Mouse (Mus musculus): Measurements from ENCODE around the gene Ovol1.

The Ovol1 gene

DNA sequence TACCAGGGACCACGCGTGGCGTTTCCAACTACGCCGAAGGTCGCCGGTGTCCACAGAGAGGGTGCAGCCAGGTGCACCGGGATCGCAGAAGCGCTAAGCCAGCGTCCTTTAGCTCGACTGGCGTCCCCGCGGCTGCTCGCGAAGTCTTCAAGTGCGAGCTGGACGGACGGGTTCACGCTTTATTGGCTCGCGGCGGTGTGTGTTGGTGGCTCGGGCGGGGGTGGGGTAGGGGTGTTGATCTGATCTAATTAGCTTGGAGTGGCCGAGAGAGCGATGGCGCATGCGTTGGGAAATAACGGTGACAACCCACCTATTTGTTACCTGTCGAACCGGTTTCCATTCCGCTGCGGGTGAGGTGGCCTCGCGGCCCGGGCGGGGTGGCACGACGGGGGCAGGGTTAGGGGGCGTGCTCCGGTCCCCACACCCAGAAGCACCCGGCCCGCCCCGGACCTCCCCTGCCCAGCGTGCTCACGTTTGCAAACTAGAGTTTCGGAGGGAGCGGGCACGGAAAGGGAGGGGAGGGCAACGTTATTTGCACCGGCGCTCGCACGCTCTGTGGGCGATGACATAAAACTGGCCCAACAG lies at the start of gene Ovol1:
Gene Ovol1 (minus strand): TSS at position 190 of the 585 bp plus-strand sequence.
- DNase-seq (ENCODE audit: low spot score in 2 of 2) = no peak

DNA sequence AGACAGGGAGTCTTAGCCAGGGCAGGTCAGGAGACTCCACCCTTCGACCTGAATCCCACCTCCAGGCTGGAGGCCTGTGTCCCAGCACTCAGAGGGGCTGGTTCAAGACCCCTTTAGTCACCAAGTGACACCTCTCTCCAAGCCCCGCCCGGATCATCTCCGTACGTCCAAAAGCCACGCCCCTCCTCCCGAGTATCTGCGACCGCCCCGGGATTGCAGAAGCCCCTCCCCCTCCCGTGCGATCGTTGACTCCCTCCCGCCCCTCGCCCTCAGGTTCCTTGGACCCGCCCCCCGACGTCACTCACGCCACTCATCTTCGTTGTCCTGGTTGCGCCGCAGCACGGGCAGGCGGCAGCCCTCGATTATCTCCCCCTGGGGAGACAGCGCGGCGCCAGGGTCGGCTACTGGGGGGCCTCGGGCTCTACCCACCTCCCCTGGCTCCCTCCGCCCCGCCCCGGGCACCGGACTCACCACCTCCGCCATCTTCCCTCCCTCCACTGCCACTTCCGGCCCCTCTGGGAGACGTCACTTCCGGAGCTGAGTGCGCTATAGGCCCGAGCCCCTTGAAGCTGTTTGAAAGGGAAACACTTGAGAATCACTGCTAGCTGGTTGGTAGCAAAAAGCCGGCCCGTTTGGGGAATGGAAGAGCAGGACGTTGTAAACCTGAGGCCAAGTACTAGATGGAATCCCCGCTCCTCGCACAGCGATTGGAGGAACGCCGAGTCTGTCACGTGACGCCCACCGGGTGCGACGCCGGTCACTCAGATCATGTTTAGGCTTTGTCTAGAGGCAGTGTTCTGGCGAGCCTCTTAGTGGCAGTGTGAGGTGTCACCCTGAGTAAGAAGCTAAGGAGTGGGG lies 49.3 kb upstream of the Ovol1 start, which contains the start of gene Kat5:
Gene Kat5 (minus strand): TSS at position 691 of the 858 bp plus-strand sequence.
- DNase-seq (ENCODE audit: low spot score in 2 of 2) = peak; percentile 85 to 91

DNA sequence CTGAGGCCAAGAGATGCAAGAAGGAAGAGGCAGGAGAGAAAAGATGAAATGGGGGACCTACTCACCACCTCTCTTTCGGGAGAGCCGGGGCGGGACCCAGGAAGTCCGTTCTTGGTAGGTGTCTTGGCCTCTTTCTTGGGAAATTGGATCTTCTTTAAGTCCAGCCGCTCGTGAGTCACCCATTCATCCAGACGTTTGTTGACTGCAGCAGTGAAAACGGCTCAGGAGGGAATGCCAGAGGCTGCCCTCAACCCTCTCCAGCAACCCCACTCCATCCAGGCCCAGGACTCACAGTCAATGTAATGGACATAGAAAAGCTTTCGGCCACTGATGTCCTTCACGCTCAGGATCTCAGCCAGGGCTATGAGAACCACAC lies 48.7 kb upstream of the Ovol1 start:
- DNase-seq (ENCODE audit: low spot score in 2 of 2) = no peak

DNA sequence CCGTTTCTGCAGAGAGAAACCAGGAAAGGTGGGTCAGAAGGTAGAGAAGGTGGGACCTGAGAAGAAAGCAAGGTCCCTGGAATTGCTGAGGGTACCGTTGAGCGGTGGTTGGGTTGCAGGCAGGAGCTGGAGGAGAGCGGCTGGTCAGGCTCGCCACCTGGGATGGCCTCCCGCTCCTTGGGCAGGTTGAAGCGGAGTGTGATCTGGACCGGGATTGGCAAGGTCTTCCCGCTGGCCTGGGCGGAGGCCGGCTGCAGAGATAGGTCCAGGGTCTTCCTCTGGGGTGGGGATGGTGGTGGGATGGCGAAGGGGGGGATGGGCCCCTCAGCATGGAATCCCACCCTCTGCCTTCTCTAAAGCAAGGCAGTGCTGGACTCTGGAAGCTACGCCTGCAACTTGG lies 48.3 kb upstream of the Ovol1 start:
- no peak for DNase-seq (ENCODE audit: low spot score in 2 of 2)

DNA sequence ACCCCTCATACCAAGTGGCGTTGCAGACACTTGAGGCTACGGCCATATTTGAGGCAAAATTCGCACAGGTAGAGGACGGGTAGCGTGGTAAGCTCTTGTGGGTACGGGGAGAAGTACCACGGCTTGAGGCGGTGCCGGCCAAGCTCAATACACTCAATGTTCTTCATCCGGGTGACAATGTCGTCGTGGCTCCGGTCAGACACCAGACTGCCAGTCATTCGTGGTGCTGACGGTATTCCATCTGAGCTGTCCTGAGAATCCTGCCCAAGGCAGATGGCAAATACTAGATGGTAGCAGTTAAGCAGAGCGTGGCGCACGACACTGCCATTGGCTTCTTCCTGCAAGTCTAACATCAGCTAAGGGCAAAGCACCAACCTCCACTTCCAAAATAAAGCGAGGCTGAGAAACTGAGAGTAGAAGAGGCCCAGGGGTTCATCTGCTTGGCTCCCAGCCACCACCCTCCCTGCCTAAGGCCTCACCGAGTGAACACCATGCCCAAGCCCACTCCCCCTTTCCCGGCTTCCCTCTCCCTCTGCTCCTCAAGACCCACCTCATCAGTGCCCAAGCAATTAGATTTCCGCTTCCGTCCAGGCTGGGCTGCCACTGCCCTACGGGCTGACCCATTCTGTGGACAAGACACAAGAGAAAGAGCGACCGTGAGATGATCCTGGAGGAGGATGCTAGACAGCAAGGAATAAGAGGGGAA lies 47.4 kb upstream of the Ovol1 start:
- no peak for DNase-seq (ENCODE audit: low spot score in 2 of 2)

DNA sequence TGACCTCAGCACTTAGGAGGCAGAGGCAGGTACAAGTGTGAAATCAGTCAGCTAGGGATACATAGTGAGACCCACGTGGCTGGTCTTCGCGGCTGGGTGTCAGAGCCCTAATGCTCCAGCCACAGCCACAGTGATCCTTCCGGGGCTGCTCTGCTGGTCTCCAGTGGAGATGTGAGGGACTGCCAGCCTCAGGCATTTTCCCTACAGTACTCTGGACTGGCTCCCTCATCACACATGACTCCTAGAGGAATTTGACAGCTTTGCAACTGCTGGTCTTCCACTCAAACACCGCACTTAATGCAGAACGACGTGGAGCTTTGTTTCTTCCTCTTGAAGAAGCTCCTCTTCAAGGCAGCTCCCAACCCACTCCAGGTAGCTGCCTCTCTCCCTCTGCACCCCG lies 45.8 kb upstream of the Ovol1 start:
- no peak for DNase-seq (ENCODE audit: low spot score in 2 of 2)

DNA sequence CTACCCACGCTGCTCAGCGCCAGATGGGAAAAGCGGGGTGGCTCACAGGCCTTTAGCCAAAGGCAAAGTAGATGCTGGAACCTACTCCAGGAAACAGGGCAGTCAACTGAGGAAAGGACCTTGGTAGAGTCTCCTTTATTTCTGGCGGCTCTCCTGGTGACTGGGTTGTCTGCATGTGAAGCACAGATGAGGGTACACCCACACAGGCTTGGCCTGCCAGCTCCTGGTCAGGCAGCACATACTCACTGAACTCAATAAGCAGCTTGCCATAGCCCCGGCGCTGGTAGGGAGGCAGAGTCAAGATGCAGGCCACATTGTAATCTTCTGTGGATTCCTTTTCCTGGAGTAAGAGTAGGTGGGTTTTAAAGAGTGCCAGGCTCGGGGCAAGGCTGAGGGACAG lies 44.7 kb upstream of the Ovol1 start:
- no peak for DNase-seq (ENCODE audit: low spot score in 2 of 2)

DNA sequence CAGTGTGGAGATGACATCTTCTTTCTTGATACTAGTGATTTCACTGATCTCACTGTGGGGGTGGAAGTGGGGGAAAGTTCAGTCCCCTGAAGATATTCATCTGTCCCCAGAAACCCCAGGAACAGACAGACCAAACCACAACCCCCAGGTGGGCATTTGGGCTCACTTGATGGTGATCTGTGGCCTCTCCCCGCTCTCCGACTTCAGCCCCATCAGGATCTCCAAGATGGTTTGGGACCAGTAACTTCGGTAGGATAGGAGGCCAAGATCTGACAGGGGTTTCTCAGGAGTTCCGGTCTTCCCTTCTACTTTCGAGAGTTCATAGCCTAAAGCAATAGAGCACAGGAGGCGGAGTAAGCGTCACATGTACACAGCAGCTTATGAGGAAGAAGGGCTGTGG lies 43.2 kb upstream of the Ovol1 start:
- DNase-seq (ENCODE audit: low spot score in 2 of 2) = no peak

DNA sequence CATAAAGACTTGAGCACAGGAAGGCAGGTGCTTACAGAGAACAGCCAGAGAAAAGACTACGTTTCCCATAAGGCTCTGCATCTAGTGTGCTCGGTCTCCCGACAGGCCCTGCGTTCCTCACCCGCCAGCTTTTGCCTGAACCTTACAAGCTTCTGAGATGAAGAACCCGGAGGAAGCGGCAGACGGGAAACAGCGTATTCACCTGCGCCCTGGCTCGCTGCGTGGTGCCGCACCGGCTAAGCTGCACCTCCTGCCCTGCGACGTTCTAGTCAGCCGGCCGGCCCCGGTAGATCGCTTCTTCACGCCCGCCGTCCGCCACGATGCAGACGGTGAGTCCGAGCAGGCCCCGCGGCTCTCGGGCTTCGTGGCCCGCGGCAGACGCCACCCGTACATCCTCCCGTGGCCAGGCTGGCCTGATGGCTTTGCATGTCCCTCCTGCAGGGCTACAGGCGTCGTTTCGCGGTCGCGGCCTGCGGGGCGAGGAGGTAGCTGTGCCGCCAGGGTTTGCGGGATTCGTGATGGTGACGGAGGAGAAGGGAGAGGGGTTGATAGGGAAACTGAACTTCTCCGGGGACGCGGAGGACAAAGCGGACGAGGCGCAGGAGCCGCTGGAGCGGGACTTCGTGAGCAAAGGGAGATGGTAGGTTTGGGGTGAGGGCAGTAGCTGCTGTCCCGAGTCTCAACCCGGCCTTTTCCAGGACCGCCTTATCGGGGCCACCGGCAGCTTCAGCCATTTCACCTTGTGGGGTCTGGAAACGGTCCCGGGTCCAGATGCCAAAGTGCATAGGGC lies 41.5 kb upstream of the Ovol1 start, which contains the start of gene Rnaseh2c:
Gene Rnaseh2c (plus strand): TSS at position 122 of the 790 bp plus-strand sequence.
- DNase-seq (ENCODE audit: low spot score in 2 of 2) = peak; percentile 63 to 73

DNA sequence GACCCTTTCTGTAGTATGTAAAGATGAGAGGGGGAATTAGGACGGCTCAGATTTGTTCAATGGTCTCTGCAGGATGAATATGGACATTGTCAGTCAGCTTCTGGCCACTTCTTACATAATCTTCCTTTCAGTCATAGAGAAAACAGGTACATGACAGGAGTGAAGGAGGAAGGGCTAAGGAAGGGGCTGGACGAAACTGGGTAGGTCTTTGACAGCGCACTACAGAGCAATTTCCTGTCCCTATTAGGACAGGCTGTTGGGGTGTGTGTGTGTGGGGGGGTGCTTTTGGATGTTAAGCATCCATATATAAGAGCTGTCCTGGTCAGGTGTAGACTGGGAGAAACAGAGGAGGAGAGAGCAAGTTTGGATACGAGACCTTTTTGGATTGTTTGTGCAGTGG lies 38.8 kb upstream of the Ovol1 start:
- DNase-seq (ENCODE audit: low spot score in 2 of 2) = no peak

DNA sequence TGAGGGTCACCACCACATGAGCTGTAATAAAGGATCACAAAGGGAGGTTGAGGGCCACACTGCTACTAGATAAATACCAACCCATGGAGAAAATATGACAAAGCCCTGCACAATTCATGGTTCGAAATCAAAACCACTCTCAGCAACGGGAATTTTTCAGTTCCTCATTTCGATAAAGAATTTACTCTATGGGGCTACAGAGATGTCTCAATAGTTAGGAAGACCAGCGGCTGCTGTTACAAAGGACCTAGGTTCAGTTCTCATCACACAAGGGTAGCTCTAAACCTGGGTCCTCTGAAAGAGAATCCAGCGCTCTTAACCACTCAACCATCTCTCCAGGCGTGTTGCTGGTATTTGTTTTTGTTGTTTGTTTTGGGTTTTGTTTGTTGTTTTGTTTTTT lies 31.4 kb upstream of the Ovol1 start:
- DNase-seq (ENCODE audit: low spot score in 2 of 2) = no peak

DNA sequence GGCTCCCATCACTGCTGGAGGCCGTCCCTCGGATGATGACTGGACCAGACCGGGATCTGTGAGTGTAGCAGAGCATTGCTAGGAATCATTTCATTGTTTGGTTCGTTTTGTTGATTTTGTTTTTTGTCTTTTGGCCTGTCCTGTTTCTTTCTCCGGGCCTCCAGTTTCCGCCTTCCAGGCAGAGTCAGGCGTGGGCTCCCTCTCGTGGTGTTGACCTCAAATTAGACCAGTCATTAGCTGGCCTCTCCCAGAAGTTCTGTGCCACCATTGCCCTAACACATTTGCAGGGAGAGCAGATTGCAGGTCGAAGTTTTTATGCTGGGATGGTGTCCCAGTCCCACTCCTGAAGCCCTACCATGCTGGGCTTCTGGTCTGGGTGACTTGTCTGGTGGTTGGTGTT lies 28.7 kb upstream of the Ovol1 start:
- DNase-seq (ENCODE audit: low spot score in 2 of 2) = no peak

DNA sequence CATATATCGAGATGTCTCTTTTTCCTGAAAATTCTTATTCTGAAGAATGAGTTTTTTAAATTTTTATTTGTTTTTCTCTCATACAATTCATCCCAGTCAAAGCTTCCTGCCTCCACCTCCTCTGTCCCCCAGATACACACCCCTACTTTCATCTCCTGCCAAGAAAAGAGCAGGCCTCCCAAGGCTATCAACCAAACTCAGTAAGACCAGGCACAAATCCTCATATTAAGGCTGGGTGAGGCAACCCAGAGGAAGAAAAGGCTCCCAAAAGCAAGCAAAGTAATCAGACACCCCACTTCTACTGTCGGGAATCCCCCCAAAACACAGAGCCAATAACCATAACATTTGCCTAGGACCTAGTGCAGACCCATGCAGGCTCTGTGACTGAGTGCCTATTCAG lies 21.5 kb upstream of the Ovol1 start:
- no peak for DNase-seq (ENCODE audit: low spot score in 2 of 2)

DNA sequence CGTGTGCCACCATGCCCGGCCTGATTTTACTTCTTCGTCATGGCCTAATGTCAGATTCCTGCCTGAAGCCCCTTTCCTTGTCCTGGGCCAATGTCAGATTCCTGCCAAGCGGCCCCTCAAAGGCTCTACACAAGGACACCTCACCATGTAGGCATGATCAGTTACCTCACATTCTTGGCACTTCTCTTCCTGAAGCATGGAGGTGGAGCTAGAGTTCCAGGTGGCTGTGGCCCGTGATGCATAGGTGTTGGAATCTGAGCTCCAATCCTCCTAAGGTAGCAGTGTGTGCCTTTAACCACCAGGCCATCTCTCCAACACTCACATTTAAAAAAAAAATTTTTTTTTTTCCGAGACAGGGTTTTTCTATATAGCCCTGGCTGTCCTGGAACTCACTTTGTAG lies 20.3 kb upstream of the Ovol1 start:
- DNase-seq (ENCODE audit: low spot score in 2 of 2) = no peak

DNA sequence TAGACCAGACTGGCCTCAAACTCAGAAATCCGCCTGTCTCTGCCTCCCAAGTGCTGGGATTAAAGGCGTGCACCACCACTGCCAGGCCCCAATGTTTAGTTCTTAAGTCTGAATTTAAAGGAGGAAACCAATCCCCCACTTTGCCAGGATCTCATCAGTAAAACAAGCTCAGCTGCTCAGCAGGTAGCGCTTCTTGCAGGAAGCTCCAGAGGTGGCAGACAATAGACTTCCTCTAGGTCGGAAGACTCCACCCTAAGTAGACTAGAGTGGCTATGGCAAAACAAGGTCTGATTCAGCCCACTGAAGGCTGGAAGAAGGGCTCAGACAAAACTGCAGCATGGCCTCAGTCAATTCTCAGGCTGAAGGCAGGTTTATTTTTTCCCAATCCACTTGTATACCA lies 19.5 kb upstream of the Ovol1 start:
- no peak for DNase-seq (ENCODE audit: low spot score in 2 of 2)

DNA sequence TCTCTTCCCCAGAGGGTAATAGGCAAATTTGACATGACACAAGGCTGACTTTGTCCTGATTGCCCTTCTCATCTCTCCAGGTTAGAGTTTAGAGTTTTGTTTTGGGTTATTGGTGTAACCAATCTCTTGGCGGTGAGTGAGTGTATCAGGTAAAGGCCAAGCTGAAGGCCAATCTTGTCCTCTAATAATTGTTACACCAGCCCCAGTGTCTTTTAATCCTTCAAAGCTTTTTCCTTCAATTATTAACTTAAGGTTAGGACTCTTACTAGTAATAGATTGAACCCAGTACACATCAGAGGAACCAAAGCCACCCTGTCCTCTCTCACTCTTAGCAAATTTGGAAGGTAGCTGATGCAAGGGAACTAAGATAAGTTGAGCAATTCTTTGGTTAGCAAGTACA lies 14.9 kb upstream of the Ovol1 start:
- no peak for DNase-seq (ENCODE audit: low spot score in 2 of 2)

DNA sequence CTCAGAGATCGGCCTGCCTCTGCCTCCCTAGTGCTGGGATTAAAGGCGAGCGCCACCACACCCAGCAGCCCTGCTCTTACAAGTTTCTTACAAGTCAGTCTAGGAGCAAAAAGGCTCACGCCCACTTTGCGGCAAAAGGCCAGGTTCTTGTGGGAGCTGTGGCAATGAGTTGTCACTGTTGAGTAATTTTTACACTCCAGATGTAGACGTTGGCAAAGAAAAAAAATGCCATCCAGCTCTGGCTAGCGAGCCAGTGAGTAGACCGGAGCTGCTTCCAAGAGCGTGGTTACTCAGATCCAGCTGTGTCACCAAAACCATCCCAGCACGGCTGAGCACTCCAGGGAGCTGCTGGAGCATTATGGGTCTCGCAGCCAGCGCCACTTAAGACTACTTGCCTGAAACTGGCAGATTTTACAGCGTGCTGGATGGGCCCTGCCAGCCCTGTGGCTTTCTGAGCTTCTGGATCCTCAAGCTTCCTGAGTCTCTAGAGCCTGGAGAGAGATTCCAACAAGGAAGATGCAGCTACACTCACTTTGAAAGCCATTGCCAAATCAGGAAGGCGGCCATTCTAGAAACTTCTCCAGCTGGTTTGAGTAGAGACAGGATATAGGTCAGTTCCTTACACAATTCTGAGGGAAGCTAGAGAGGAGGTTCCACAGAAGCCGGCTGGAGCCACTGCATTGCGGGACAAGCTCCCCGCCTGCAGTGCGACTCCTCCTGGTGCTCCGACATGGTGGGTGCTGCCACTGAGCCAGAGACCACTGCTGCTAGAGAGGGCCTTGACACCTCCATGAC lies 12.1 kb upstream of the Ovol1 start:
- DNase-seq (ENCODE audit: low spot score in 2 of 2) = no peak

DNA sequence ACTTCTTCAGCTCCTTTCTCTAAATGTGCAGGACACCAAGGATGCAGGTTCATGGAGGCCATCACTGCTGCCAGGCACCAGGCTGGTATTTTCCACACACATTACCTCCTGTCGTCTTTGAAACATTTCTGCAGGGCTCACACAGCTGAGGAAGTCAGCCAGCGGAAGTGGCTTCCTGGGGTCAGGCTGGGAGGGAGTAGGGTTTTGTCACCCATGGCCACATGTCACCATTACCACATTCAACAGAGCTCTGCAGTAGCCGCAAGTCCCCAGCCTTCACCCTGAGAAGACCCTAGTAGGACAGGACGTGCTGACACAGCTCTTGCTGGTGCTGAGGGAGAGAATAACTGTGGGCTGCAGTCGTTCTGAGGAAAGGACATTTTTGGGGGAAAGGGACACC lies 11.4 kb upstream of the Ovol1 start:
- no peak for DNase-seq (ENCODE audit: low spot score in 2 of 2)

DNA sequence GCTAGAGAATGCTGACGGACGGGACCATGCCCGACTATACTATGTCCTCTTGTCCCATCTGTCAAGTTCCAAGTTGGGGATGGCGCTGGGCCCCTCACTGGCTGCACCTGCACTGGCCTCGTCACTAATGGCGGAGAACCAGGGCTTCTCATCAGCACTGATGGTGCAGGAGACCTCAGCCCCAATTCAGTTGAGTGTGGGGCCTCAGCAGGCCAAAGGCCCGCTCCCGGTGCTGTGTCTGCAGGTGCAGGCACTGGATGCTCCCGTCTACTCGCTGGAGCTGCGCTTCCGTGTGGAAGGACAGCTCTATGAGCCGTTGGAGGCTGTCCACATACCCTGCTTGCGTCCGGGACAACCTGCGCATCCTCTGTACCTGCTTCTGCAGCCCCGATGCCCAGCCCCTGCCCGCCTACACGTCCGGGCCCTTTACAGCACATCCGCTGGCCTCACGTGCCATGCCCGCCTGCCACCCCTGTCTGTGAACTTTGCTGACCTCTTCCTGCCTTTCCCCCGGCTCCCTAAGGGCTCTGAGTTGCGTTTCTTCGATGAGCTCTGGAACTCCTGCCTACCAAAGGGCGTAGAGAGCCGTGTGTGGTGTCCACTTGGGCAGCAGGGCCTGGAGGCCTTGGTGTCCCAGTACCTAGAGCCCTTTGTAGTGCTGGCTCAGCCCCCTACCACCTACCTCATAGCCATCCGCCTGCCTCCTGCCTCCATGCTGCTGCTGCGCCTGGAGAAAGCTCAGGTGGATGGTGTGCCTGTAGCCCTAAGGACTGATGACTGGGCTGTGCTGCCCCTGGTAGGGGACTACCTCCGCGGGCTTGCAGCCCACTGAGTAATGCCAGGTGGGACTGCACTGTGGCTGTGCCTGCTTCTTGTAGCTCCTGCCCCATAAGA lies 10.2 kb upstream of the Ovol1 start:
- DNase-seq (ENCODE audit: low spot score in 2 of 2) = no peak

DNA sequence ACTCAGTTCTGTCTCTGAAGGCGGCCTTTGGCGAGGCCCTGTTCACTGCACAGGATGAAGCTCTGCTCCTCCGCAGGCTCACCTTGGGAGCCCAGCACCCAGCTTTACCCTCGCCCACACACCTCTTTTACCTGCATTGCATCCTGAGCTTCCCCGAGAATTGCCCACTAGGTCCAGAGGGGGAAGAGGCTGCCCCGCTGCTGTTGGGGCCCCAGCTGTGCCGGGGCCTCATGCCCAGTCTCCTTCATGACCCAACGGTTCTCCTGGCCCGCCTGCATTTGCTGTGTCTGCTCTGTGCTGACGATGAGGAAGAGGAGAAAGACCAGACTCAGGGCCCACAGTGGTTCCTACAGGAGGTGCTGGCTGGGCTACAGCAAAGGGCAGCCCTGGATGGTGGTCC lies 9.1 kb upstream of the Ovol1 start:
- DNase-seq (ENCODE audit: low spot score in 2 of 2) = no peak

Data from frontal cortex, postnatal 10 days (tissue).